Mouse (Mus musculus) left cerebral cortex, adult 18-20 months (tissue): Measurements from ENCODE around the gene Fbxl8. TPM values are rescaled to one million over a fixed set of nuclear protein-coding genes. Genes with fewer than 3 reads are reported as not detected.

Experiments used
- DNase-seq, 2 experiments: peaks; one replicate each; pipeline ENCODE4 v3.0.0; 2021 to 2022; ENCODE audit warnings: low spot score in 2 of 2, mixed read lengths in 1 of 2
- total RNA-seq, 2 experiments: library from RNA; stranded (reverse); gene quantifications; 2 replicates each; pipeline ENCODE4 v1.2.3; 2021

Gene Fbxl8
- total RNA-seq, 2 experiments from 2014 or later = 1.1 to 1.6 TPM

DNA sequence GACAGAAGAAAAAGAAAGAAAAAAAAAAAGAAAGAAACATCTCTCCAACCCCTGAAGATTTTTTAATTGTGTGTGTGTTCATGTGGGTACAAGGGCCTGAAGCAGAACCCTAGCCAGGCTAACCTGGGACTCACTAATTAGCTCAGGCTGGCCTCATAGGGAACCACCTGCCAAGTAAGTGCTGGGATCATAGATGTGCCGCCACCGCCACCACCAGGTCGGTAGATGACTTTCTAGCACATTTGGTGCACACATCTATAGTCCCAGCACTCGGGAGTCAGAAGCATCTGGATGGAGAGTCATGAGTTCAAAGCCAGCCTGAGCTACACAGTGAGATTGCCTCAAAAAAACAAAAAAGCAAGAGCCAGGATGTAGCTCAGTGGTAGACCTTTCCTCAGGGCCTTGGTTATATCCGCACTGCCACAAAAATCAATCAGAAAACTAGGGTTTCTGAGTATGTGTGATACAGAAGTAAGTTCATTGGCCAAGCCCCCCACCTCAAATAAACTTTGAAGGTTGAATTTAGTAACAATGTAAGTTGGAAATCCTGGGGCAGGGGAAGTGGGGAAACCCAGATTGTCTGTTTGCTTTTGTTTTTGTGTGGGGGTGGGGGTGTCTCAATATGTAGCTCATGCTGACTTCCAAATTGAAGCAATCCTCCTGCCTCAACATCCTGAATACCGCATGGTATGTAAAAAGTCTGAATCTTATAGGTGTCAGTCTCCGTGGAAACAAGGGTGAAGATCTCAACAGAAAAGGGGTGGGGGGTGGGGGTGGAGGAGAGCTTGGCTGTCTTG lies 6.9 kb upstream of the Fbxl8 start:
- DNase-seq = no peak

DNA sequence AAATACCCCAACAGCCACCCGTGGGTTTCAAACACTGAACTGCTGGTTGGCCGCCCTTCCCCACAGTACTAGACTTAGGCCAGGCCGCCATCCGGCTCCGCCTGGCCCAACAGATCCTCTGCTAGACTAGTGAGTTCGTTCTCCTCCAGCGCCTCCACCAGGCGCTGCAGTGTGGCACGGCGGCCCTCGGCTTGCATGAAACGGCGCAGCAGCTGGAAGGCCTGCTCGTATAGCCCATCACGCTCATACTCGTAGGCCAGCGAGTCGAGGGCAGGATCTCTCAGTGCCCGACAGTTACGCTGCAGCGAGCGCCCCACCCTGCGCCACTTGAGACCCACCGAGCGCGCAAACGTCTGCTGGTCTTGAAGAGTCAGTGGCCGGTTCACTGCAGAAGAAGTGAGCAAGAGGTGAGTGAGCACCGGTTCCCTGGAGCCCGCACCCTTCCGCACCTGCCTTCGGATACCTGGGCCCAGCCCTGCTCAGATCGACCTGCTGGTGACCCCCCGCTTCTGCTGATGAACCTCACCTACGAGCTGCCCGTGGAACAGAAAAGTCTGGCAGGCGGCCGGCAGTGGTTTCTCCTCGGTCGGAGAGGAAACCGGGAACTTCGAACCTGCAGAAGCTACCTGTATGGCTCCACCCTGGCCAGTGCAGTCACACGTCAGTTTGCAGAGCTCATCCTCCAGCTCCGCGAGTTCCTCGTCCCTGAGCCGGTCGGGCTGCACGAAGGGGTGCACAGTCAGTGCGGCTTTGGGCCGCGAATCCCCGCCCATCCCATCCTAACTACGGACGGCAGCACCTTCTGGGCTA lies 5.3 kb upstream of the Fbxl8 start:
- peak in 1 of 2 experiments; percentile 48 for DNase-seq

DNA sequence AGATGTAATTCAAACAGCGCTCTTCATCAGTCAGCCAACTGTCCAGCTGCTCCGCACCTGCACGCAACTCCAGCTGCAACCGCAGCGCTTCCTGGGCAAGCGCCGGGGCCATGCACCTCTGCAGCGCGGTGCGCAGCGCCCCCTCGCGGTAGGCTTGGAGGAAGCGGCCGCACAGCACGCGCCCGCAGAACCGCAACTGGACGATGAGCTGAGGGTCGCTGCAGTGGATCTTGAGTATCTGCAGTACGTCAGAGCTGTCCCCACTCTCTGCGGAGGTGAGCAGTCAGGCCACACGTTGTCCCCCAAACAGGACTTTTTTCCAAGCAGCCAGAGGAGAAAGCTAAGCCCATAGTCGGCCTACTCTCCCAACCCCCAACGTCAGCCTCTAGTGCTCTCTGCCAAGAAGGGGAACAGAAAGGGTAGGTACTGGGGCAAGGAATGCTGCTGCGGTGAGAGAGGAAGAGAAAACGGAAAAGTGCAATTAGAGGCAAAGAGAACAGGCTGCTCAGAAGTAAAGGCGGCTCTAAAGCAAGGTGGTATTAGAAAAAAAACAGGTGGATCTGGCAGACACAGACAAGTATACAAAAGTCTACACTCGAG lies 4.6 kb upstream of the Fbxl8 start:
- DNase-seq = peak; percentile 74

DNA sequence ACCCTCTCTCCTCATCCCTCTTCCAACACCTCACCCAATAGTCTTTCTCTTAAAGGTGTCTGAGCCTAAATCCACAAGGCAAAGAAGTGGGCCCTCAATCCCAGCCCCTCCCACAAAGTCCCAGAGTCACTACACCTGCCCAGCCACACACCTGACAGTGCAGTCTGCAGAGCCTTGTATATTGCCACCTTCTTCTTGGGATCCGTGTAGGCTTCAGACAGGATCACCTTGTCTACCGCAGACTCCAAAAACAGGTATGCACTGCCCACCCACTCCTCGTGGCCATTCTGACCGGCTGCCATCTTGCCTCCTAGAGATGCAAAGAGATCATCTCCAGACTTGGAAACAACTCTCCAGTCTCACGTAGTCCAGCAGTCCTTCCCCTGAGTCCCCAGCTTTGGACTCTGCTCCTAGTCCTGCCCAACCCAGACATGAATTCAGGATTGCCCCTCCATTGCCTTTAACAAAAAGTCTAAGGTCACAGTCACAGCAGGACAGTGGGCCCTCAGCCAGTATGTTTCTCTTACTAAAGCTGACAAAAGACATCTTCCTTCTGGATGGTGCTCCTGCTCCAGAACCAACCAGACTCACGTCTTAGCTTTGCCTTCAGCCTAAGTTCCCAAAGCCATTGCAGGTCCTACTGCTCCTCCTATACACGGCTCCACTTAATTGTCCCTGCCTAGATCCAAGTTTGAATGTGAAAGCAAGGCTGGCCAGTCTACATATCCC lies 3.9 kb upstream of the Fbxl8 start:
- no peak for DNase-seq

DNA sequence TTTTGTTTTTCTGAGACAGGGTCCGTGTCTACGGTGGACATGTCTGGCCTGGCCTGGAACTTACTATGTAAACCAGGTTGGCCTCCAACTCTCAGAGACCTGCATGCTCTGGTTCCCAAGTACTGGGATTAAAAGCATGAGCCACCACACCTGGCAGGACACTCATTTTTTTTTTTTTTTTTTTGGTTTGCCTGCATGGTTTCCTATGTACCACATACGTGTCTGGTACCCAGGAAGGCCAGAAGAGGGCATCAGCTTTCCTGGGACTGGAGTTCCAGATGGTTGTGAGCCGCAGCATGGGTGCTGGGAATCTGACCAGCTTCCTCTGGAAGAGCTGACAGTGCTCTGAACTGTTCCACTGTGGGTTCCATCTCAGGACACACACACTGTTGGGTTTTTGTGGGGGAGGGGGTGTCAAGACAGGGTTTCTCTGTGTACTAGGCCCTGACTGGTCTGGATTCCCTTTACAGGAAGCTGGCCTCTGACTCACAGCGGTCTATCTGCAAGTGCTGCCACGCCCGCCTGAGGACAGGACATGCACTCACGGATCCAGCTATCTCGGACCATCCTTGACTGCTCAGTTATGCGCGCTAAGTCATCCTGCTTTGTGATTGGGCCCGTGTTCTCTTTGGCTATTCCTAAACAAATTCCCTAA lies 3.0 kb upstream of the Fbxl8 start:
- no peak for DNase-seq

DNA sequence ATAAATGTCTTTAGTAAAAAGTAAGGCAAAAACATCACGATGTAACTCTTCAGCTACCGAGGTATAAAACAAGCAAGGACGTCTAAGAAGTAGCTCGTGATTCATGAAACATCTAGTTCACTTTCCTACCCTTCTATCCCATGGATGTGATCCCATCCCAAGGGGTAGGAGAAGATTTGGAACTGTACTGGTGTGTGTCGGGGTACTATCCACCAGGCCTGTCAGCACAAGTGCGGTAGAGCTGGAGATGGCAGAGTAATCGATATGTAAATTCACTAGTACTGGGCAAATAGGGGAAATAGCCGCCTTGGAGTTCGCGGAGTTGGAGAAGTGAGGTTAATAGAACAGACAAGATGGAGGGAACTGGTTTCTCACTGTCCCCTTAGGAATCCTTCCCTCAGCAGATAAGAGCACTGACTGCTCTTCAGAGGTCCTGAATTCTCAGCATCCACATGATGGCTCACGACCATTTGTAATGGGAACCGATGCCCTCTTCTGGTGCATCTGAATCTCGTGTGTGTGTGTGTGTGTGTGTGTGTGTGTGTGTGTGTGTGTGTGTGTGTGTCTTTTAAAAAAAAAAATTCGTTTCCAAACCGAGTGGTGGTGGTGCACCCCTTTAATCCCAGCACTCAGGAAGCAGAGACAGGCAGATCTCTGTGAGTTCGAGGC lies 1.1 kb upstream of the Fbxl8 start:
- no peak for DNase-seq

DNA sequence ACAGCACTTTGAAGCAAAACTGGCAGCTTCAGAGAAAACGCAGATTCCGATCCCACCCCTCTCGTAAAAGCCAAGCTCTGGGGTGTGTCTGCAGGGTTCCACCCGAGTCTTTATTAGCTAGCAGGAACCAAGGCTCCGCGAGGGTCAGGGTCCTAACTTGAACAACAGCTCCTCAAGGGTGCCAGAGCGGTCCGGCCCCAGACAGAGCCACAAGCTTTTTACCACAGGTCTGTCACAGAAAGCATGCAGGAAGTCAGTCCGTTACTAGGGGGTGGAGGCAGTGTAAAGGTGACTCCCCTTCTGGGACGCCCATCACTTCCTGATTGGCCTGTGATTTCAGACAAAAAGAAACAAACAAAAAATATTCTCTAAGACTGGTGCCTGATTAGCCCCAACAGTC lies 680 bp downstream of the Fbxl8 start:
- DNase-seq = no peak

DNA sequence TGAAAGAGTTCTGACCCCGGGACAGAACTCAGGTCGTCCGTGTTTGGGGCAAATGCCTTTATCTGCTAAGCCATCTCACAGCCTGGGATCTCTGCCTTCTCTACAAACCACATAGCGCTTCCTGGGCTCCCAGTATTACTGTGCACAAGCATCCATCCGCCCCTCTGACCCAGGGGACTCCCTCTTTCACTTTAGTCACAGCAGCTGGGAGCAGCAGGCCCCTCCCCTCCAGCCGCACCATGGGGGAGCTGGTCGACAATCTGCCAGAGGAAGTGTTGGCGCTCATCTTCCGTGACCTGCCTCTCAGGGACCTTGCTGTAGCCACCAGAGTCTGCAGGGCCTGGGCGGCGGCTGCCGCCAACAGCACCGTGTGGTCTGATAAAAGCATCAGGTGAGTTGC lies 2.3 kb downstream of the Fbxl8 start:
- no peak for DNase-seq

DNA sequence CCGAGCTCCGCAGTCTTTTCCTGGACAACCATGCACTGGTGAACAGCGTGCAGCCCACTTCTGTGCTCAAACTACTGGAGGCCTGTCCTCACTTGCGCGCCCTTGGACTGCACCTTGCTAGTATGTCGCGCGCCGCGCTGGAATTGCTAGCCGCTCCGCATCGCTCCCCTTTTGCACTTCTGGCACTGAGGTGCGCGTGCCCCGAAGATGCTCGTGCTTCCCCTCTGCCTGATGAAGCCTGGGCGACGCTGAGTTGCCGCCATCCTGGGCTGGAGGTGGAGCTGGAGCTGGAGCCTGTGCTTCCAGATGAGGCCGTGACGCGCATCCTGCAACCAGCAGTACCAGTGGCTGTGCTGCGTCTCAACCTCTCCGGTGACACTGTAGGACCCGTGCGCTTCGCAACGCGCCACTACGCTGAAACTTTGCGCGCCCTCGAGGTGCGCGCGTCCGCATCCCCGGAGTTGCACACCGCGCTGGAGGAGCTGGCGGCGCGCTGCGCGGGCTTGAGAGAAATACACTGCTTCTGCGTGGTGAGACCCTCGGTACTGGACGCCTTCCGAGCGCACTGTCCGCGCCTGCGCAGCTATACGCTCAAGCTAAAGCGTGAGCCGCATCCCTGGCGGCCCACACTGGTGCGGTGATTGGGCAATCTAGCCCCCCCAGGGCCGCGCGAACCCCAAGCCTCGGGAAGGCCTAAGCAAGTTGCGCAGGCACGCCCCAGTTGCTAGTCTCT lies 4.1 kb downstream of the Fbxl8 start:
- DNase-seq = peak; percentile 79 to 89

DNA sequence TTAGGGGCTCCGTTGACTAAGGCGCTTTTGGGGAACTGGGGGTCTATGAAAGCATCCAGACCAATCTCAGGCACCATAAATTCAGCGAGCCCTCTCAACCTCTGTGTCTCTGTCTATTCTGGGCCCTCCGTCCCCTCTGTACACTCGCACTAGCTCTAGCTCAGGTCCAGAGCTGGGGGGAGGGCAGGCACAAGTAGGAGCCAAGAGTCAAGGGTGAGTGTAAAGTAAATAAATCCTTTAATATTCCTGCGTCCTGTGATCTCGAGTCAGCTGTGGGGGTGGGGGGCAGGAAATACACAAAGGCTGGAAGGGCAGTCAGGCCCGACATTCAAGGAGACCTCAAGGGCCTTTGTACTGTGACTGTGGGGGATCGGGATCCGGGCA lies 4.6 kb downstream of the Fbxl8 start:
- no peak for DNase-seq

DNA sequence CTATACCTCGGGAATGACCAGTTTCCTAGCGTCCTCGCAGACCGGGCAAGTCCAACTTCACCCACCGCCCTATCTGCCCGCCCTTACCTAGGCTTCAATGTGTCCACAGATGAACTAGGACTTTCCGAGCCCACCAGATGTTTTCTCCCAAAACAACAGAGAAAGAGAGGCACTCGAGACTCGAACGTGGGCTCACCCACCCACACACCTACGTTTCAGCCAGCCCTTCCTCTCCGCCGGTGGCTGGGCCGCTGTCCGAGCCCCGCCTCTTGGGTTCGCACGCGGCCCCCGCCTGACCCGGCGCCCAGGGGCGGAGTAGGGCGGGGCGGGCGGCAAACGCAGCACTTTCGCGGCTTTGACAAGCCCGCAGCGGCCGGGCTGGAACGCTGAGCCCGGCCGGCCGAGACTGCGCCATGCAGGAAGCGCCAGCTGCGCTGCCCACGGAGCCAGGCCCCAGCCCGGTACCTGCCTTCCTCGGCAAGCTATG lies 5.1 kb downstream of the Fbxl8 start, which contains the start of gene Hsf4:
Gene Hsf4, plus strand, starts transcription at position 341 of the 487 bp plus-strand sequence.
- peak; percentile 68 to 78 for DNase-seq

DNA sequence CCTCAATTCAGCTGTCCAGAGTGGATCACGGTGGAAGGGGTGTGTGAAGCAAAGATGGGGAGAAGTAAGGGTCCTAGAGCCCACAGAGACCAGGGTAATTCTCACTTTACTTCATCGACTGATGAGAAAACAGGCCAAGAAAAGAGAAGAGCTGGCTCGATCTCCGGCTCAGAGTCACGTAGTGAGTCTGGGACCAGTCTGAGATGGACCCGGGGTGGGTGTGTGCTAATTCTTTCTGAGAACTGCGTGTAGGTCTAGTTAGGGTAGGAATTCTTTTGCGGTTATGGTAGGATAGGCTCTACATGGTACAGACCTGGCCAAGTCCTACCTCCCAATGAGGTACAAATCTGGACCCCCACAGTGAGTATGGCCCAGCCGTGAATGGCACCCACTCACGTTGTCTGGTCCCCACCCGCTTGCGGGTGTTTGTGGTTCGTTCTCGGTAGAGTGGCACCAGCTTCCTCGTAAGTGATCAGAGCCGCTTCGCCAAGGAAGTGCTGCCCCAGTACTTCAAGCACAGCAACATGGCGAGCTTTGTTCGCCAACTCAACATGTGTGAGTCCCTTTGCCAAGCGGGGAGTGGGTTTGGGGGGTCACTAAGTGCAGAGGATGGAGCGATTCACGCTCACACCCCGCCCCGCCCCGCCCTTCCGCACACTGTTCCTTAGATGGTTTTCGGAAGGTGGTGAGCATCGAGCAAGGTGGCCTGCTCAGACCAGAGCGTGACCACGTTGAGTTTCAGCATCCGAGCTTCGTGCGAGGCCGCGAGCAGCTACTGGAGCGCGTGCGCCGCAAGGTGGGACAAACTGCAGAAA lies 5.9 kb downstream of the Fbxl8 start:
- no peak for DNase-seq

DNA sequence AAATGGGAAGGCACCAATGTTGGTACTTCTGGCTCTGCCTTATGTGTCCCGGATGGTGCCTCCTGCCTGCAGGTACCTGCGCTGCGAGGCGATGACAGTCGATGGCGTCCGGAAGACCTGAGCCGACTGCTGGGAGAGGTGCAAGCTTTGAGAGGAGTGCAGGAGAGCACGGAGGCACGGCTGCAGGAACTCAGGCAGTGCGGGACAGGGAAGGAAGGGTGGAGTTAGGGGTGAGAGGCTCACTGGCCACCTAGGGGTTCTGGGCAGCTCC lies 6.4 kb downstream of the Fbxl8 start:
- DNase-seq = no peak

DNA sequence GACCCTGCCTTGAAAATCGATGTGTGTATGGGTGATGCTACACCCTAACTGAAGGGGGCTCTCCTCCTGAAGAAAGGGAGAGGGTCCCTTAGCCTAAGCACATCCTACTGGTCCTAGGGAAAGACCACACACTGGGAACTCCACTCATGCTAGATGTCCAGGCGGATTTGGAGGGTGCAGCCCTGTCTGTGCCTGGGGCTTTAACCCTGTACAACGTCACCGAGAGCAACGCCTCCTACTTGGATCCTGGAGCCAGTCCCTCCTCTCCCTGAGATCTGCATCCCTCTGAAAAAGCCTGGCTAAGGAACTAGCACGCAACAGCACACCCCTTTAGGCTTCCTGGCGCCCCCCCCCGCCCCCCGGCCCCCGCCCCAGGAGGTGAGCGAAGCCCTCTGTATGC lies 10.9 kb downstream of the Fbxl8 start:
- no peak for DNase-seq

DNA sequence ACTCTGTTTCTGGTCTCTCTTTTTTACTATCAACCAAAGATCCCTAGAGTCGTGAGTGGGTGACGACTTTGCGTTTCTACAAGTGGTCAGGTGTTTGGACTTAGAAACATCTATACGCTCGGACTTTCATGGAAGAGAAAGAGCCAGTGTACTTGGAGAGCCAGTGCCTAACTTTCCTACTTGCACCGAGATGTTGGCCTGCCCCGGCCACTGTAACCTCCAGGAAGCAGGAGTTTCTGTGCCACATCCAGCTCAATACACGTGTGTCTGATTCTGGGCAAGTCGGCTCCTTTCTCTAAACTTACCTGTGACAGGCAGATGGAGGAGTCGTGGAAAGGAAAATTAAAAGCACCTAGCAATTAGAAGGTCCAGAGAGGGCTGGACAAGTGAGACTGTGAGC lies 11.4 kb downstream of the Fbxl8 start, which contains the start of gene Nol3:
Gene Nol3, plus strand, starts transcription at position 301 of the 400 bp plus-strand sequence.
- no peak for DNase-seq

DNA sequence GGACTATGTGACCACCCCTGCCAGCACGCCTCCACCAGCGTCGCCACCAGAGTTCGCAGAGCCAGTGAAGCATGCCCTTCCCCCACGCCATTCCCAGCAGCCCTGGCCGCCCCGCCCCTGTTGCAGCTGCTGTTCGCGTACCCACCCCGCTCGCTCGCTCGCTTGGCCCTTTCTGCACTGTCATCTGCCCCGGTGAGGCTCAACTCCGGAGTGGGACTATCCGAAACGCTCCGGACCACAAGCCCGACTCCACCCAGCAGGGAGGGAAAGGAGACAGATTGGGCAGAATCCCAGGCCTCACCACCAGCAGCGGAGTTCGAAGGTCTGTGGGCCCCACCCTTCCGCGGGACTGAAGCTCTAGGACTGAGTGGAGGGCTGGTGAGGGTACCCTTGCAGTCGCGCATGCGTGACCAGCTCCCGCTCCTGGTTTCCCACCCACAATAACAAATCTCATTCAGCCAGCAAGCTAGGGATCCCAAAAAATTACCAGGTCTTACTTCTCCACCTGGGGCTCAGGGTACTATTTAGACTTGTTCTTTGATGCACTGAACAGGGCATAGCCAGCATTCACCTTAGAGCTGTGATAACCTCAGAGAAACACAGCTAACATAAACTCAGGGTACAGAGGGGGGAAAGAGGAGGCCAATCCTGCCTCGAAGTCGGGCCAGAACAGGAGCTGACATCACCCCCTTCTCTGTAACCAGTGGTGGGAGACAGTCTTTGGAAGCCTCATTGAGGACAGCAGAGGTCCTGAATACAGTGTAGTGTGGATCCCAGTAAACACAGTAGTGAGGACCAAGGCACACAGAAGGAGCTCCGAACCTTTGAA lies 12.1 kb downstream of the Fbxl8 start:
- peak; percentile 64 to 68 for DNase-seq

DNA sequence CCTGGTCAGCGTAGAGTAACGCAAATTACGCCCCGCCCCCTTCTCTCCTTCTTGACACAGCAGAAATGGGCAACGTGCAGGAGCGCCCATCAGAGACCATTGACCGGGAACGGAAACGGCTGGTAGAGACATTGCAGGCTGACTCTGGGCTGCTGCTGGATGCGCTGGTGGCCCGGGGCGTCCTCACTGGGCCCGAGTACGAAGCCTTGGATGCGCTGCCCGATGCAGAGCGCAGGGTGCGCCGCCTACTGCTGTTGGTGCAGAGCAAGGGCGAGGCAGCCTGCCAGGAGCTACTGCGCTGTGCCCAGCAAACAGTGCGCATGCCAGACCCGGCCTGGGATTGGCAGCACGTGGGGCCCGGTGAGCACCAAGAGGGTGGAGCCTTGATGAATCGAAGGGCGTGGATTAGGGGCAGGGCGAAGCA lies 14.5 kb downstream of the Fbxl8 start:
- peak; percentile 81 to 88 for DNase-seq

DNA sequence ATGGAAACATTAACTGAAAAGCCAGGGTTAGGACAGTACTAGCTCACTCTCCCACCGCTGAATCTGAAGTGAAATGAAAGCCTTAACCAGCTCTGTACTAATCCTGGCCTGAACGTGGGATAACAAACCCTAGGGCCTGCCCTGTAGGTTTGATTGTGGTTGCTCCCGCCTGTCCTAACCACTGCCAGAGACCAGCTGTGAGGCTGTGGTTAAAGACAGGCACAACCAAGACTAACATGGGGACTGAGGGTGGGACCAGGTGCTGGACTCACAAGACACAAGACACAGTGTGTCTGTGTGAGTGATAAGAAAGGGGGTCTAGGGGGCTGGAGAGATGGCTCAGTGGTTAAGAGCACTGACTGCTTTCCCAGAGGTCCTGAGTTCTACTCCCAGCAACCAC lies 16.1 kb downstream of the Fbxl8 start:
- no peak for DNase-seq
